8 mouse cellular contexts compared by ENCODE assay signal in genomic region chr7:27673064-27673574, GRCm38 (mm10). TPM values are rescaled to one million over a fixed set of nuclear protein-coding genes. Genes with fewer than 3 reads are reported as not detected.
A peak's percentile ranks its signal among the peaks of the same experiment; 100 is the strongest.
DNase-seq lines count a peak whose midpoint lies in the region; ATAC-seq and TF ChIP-seq lines count a peak whose summit lies in the region.

No protein-coding gene starts in this region.

- DNase-seq in kidney, adult 8-10 months, result no peak
- DNase-seq in cerebellum, postnatal 10 days, result peak; percentile 70 to 75
- no peak for DNase-seq in midbrain, postnatal 0 days (ENCODE audit: low spot score)
- DNase-seq in adrenal gland, adult 2 months, result no peak
- DNase-seq in gastrocnemius, adult 8-10 months (ENCODE audit: low spot score in 2 of 2), result no peak
- DNase-seq in thymus, postnatal 4 days, result no peak

- peak overlapping the region; percentile 93 for H3K9ac ChIP-seq in kidney, embryonic 16.5 days (replicated peaks; ENCODE audit: low read length)
- H3K9ac ChIP-seq in hindbrain, embryonic 15.5 days, result peak overlapping the region; percentile 88
- H3K9ac ChIP-seq in midbrain, postnatal 0 days (replicated peaks; ENCODE audit: low read length, poor library complexity, severe bottlenecking), result peak overlapping the region; percentile 91

- H3K27ac ChIP-seq in kidney, embryonic 16.5 days (ENCODE audit: low read length), result no peak overlapping the region
- peak overlapping the region; percentile 90 for H3K27ac ChIP-seq in hindbrain, embryonic 15.5 days (replicated peaks)
- no peak overlapping the region for H3K27ac ChIP-seq in midbrain, postnatal 0 days (ENCODE audit: low read depth, low read length)

- peak overlapping the region; percentile 88 for H3K4me3 ChIP-seq in kidney, embryonic 16.5 days (ENCODE audit: low read length)
- H3K4me3 ChIP-seq in hindbrain, embryonic 15.5 days, result peak overlapping the region; percentile 84
- peak overlapping the region; percentile 90 for H3K4me3 ChIP-seq in midbrain, postnatal 0 days (ENCODE audit: low read depth, low read length)

- no peaks in the 10 kb centered on the region for H3K27me3 ChIP-seq in kidney, embryonic 16.5 days (ENCODE audit: insufficient read depth, low read length)
- no peaks in the 10 kb centered on the region for H3K27me3 ChIP-seq in hindbrain, embryonic 15.5 days
- no peaks in the 10 kb centered on the region for H3K27me3 ChIP-seq in midbrain, postnatal 0 days (ENCODE audit: insufficient read depth, low read length)

- WGBS in kidney, embryonic 16.5 days, result 51% methylated on average over 9 of the region's 9 CpGs
- 47% methylated on average over 9 of the region's 9 CpGs for WGBS in hindbrain, embryonic 15.5 days
- 54% methylated on average over 9 of the region's 9 CpGs for WGBS in midbrain, postnatal 0 days

- peak overlapping the region; percentile 100 for H3K4me2 ChIP-seq in kidney, embryonic 16.5 days (replicated peaks; ENCODE audit: low read depth, low read length)
- H3K4me2 ChIP-seq in hindbrain, embryonic 15.5 days, result peak overlapping the region; percentile 98
- peak overlapping the region; percentile 99 for H3K4me2 ChIP-seq in midbrain, postnatal 0 days (ENCODE audit: low read depth, low read length, poor library complexity, severe bottlenecking)

- no peaks in the 10 kb centered on the region for H3K9me3 ChIP-seq in kidney, embryonic 16.5 days (ENCODE audit: low read length)
- no peaks in the 10 kb centered on the region for H3K9me3 ChIP-seq in hindbrain, embryonic 15.5 days
- H3K9me3 ChIP-seq in midbrain, postnatal 0 days (ENCODE audit: low read length), result no peaks in the 10 kb centered on the region

- peak; percentile 53 for TF ChIP-seq CTCF in midbrain, postnatal 0 days (IDR thresholded peaks at IDR 0.05)

- H3K4me1 ChIP-seq in kidney, embryonic 16.5 days (ENCODE audit: insufficient read depth, low read length), result peaks cover 14% of the 10 kb centered on the region
- H3K4me1 ChIP-seq in hindbrain, embryonic 15.5 days (replicated peaks), result peaks cover 51% of the 10 kb centered on the region
- peaks cover 23% of the 10 kb centered on the region for H3K4me1 ChIP-seq in midbrain, postnatal 0 days (ENCODE audit: insufficient read depth, low read length)

- H3K36me3 ChIP-seq in kidney, embryonic 16.5 days (ENCODE audit: insufficient read depth, low read length), result peaks cover 7% of the 10 kb centered on the region
- 0 out of 2 replicates have a peak, but pooled peaks cover 4% of the 10 kb centered on the region for H3K36me3 ChIP-seq in hindbrain, embryonic 15.5 days
- H3K36me3 ChIP-seq in midbrain, postnatal 0 days (ENCODE audit: insufficient read depth, low read length), result peaks cover 5% of the 10 kb centered on the region; the same call in 1 of the 2 replicates

- ATAC-seq in kidney, embryonic 16.5 days (ENCODE audit: low FRiP score, low TSS enrichment), result no peak
- no peak for ATAC-seq in hindbrain, embryonic 15.5 days (ENCODE audit: low FRiP score, low read depth)
- no peak for ATAC-seq in midbrain, postnatal 0 days (ENCODE audit: low FRiP score)

RNA-seq across cellular contexts. Expression of gene Map3k10, which starts 1.3 kb away (rescaled TPM):
- 4.6 and 7.1 TPM in 2 replicates for polyA plus RNA-seq in kidney, embryonic 16.5 days (2015; fragmentation: Nextera tagmentation; extraction: Ambion mirVana)
- 20.8 and 21.0 TPM in 2 replicates for polyA plus RNA-seq in hindbrain, embryonic 15.5 days (2015; fragmentation: Nextera tagmentation; extraction: Ambion mirVana)
- 150 and 165 TPM in 2 replicates for total RNA-seq in midbrain, postnatal 0 days (2014; rRNA removed)
- polyA plus RNA-seq in midbrain, postnatal 0 days (2015; fragmentation: Nextera tagmentation; extraction: Ambion mirVana), result 24.4 and 24.5 TPM in 2 replicates
- 10 to 100 TPM; 21.9 to 35.1 TPM for total RNA-seq in adrenal gland, adult 2 months (2021)
- polyA plus RNA-seq in adrenal gland, adult 2 months (2012; rRNA removed), result 65.4 and 93.7 TPM in 2 replicates
- total RNA-seq in gastrocnemius, adult 8-10 months (2022), result 10 to 100 TPM; 40.0 to 47.7 (median 42.4) TPM

RNA-seq across cellular contexts. Expression of gene Zfp607b, which starts 16.0 kb away (rescaled TPM):
- polyA plus RNA-seq in kidney, embryonic 16.5 days (2015; fragmentation: Nextera tagmentation; extraction: Ambion mirVana), result 4.0 and 5.4 TPM in 2 replicates
- polyA plus RNA-seq in hindbrain, embryonic 15.5 days (2015; fragmentation: Nextera tagmentation; extraction: Ambion mirVana), result 13.4 and 13.8 TPM in 2 replicates
- 6.5 and 10.4 TPM in 2 replicates for total RNA-seq in midbrain, postnatal 0 days (2014; rRNA removed)
- 9.2 and 9.5 TPM in 2 replicates for polyA plus RNA-seq in midbrain, postnatal 0 days (2015; fragmentation: Nextera tagmentation; extraction: Ambion mirVana)
- total RNA-seq in adrenal gland, adult 2 months (2021), result 1 to 10 TPM in 1 of 2 experiments, under 1 TPM in 1; 0.81 to 1.7 TPM
- 0.10 and 0.31 TPM in 2 replicates for polyA plus RNA-seq in adrenal gland, adult 2 months (2012; rRNA removed)
- total RNA-seq in gastrocnemius, adult 8-10 months (2022), result under 1 TPM; 0.11 to 0.70 (median 0.33) TPM

RNA-seq across cellular contexts. Expression of gene Ttc9b, which starts 19.4 kb away (rescaled TPM):
- polyA plus RNA-seq in kidney, embryonic 16.5 days (2015; fragmentation: Nextera tagmentation; extraction: Ambion mirVana), result 0.11 and 0.41 TPM in 2 replicates
- polyA plus RNA-seq in hindbrain, embryonic 15.5 days (2015; fragmentation: Nextera tagmentation; extraction: Ambion mirVana), result 80.0 and 88.8 TPM in 2 replicates
- 111 and 114 TPM in 2 replicates for total RNA-seq in midbrain, postnatal 0 days (2014; rRNA removed)
- polyA plus RNA-seq in midbrain, postnatal 0 days (2015; fragmentation: Nextera tagmentation; extraction: Ambion mirVana), result 125 and 133 TPM in 2 replicates
- total RNA-seq in adrenal gland, adult 2 months (2021), result not detected
- polyA plus RNA-seq in adrenal gland, adult 2 months (2012; rRNA removed), result 0.06 and 0.48 TPM in 2 replicates
- not detected for total RNA-seq in gastrocnemius, adult 8-10 months (2022)

RNA-seq across cellular contexts. Expression of gene Zfp60, which starts 58.1 kb away (rescaled TPM):
- 36.8 and 45.6 TPM in 2 replicates for polyA plus RNA-seq in kidney, embryonic 16.5 days (2015; fragmentation: Nextera tagmentation; extraction: Ambion mirVana)
- 97.5 and 99.8 TPM in 2 replicates for polyA plus RNA-seq in hindbrain, embryonic 15.5 days (2015; fragmentation: Nextera tagmentation; extraction: Ambion mirVana)
- total RNA-seq in midbrain, postnatal 0 days (2014; rRNA removed), result 32.1 and 38.6 TPM in 2 replicates
- polyA plus RNA-seq in midbrain, postnatal 0 days (2015; fragmentation: Nextera tagmentation; extraction: Ambion mirVana), result 38.1 and 40.9 TPM in 2 replicates
- total RNA-seq in adrenal gland, adult 2 months (2021), result 10 to 100 TPM; 12.7 to 14.1 TPM
- 0.40 and 0.85 TPM in 2 replicates for polyA plus RNA-seq in adrenal gland, adult 2 months (2012; rRNA removed)
- 1 to 10 TPM; 5.8 to 9.5 (median 6.8) TPM for total RNA-seq in gastrocnemius, adult 8-10 months (2022)

Comparison
In these comparisons a context has a peak if more than half of its experiments do, and no peak if none do; other contexts are left out.
1. DNase-seq: peak in cerebellum, postnatal 10 days (2 of 2); none in kidney, adult 8-10 months (0 of 2), midbrain, postnatal 0 days (single experiment), adrenal gland, adult 2 months (single experiment), gastrocnemius, adult 8-10 months (0 of 2) and thymus, postnatal 4 days (single experiment).
2. RNA of gene Ttc9b, which starts 19.4 kb away (polyA plus RNA-seq): 125 to 133 TPM in midbrain, postnatal 0 days and 80.0 to 88.8 TPM in hindbrain, embryonic 15.5 days; 0.11 to 0.41 TPM in kidney, embryonic 16.5 days and 0.06 to 0.48 TPM in adrenal gland, adult 2 months; every median in the first group is over 10 times any median in the second.
3. Peak in every context shown above with its lines, with median percentiles within 50 percentile points of each other: H3K4me2 ChIP-seq, H3K4me3 ChIP-seq and H3K9ac ChIP-seq.